Mouse (Mus musculus): ENCODE data around the gene Scyl1. TPM values are rescaled to one million over a fixed set of nuclear protein-coding genes. Genes with fewer than 3 reads are reported as not detected.
"Not testable (repeated sequence)": the region's sequence is repeated elsewhere in the genome, so short reads cannot be mapped to it uniquely, and the experiment has no call there.

The Scyl1 gene
- polyA plus RNA-seq, 1 experiment from 2014 or later, result 63.6 TPM

DNA sequence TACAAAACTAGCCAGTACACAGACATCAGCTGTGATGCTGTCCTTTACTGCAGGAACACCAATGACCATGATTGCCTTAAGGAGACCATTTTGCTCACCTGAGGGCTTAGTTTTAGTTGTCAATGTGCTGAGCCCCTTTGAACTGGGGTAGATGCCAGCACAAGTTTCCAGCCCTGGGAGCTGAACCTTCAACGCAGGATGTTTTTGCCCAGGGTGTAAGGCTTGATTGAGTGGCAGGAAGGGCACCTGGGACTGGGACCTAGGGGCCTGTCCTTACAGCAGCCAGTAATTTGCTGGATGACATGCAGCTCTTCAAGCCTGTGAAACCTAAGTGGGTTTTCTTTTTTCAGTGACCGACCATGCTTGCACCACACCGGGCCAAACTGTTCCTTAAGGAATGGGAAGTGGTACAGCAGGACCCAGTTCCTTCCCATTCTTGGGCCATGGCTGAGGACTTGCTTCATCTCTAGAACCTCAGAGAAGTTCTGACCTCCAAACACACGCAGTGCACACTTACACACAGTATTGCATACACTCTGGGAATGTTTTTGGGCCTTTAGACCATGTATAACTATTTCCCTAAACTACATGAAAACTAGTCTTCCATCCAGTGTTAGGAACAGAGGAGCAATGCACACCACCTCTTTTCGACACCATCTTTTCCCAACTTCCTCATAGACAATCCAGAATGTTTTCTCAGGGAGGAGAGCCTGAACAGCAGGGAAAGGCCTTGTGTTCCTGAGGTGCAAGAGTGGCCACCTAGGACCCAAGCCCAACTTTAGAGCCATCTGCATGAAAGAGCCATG, 23.8 kb upstream of the Scyl1 start:
- Histone ChIP-seq H3K4me3 (replicated peaks) (peak overlapping the region; percentile 44; the same call in 1 of the 2 replicates), H3K27ac (peak overlapping the region; percentile 69), H3K4me2 (0 out of 2 replicates have a peak overlapping the region, but pooled peaks have one; percentile 56), H3K27me3 (replicated peaks) (no peaks in the 10 kb centered on the region), H3K9me3 (no peaks in the 10 kb centered on the region), H3K36me3 (peaks cover 18% of the 10 kb centered on the region; the same call in 1 of the 2 replicates), H3K4me1 (peaks cover 29% of the 10 kb centered on the region), H3K9ac (no peak overlapping the region)
- 27% methylated on average over 5 of the region's 5 CpGs for WGBS
- no peak for ATAC-seq (ENCODE audit: insufficient read depth, low FRiP score, low read depth)

DNA sequence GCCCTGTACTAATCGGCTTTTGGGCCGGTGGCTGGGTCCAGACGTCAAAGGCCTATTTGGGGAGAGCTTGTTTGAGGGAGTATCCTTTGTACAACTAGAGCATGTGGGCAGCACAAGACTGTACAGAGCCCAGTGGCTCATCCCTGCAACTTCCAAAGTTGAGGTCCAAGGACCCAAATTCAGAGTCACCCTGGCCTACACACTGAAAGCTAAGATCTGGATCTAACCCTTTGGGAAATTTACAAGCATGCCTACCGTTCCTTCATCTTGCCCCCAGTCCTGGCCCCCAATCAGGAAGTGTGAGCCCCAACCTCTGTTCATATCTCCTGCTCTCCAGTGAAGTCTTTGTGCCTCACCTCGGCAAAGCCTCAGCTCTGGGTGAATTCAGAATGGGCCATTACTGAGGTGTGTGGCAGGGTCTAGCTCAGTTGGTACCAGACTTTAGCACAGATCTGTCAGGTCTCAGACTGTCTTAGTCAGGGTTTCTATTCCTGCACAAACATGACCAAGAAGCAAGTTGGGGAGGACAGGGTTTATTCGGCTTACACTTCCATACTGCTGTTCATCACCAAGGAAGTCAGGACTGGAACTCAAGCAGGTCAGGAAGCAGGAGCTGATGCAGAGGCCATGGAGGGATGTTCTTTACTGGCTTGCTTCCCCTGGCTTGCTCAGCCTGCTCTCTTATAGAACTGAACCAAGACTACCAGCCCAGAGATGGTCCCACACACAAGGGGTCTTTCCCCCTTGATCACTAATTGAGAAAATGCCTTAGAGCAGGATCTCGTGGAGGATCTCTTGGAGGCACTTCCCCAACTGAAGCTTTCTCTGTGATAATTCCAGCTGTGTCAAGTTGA, 22.9 kb upstream of the Scyl1 start:
- not testable (repeated sequence) for H3K4me2 ChIP-seq; H3K9me3 ChIP-seq; H3K9ac ChIP-seq; H3K27me3 ChIP-seq (replicated peaks); H3K4me3 ChIP-seq (replicated peaks)
- Histone ChIP-seq H3K27ac (peak overlapping the region; percentile 70), H3K4me1 (peaks cover 29% of the 10 kb centered on the region), H3K36me3 (peaks cover 18% of the 10 kb centered on the region; the same call in 1 of the 2 replicates)
- peak; percentile 21; the same call in 1 of the 2 replicates for ATAC-seq (ENCODE audit: insufficient read depth, low FRiP score, low read depth)
- WGBS, result 20% methylated on average over 7 of the region's 7 CpGs

DNA sequence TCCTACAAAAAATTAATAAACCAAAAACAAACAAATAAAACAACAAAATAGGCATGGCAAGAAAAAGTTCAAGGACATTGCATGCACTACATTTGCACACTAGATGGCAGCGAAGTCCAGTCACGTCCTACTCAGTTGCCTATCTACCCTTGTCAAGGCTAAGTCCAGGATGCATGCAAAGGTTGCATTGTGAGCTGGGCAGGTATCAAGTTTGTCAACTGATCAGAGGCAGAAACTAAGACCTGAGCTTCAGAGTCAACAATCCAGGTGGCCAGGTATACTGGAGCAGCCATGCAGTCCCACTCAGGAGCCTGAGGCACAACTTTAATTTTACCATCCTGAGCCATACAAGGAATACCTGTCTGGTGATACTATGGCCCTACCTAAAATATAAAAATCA, 21.9 kb upstream of the Scyl1 start:
- H3K9ac ChIP-seq, result no peak overlapping the region
- no peak overlapping the region for H3K4me2 ChIP-seq
- H3K36me3 ChIP-seq, result peaks cover 18% of the 10 kb centered on the region; the same call in 1 of the 2 replicates
- peak overlapping the region; percentile 70; the same call in 1 of the 2 replicates for H3K27ac ChIP-seq
- 3% methylated on average over 2 of the region's 2 CpGs for WGBS
- no peak overlapping the region for H3K4me3 ChIP-seq (replicated peaks)
- no peaks in the 10 kb centered on the region for H3K27me3 ChIP-seq (replicated peaks)
- ATAC-seq (ENCODE audit: insufficient read depth, low FRiP score, low read depth), result peak; percentile 73
- H3K4me1 ChIP-seq, result peaks cover 29% of the 10 kb centered on the region
- H3K9me3 ChIP-seq, result no peaks in the 10 kb centered on the region

DNA sequence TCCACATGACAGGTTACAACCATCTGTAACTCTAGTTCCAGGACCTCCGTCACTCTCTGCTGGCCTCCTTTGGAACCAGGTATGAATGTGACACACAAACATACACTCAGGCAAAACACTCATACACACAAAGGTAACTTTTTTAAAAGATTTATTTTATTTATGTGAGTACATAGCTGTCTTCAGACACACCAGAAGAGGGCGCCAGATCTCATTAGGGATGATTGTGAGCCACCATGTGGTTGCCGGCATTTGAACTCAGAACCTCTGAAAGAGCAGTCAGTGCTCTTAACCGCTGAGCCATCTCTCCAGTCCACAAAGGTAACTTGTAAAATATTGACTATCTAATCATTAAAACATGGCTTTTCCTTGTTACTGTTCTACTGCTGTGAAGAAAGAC, 20.1 kb upstream of the Scyl1 start:
- Histone ChIP-seq H3K4me3 (replicated peaks) (no peak overlapping the region), H3K9me3 (no peaks in the 10 kb centered on the region), H3K27ac (no peak overlapping the region), H3K4me2 (no peak overlapping the region), H3K9ac (no peak overlapping the region), H3K36me3 (peaks cover 6% of the 10 kb centered on the region; the same call in 1 of the 2 replicates), H3K4me1 (peaks cover 25% of the 10 kb centered on the region), H3K27me3 (replicated peaks) (no peaks in the 10 kb centered on the region)
- no peak for ATAC-seq (ENCODE audit: insufficient read depth, low FRiP score, low read depth)
- WGBS, result 70% methylated on average over 4 of the region's 4 CpGs

DNA sequence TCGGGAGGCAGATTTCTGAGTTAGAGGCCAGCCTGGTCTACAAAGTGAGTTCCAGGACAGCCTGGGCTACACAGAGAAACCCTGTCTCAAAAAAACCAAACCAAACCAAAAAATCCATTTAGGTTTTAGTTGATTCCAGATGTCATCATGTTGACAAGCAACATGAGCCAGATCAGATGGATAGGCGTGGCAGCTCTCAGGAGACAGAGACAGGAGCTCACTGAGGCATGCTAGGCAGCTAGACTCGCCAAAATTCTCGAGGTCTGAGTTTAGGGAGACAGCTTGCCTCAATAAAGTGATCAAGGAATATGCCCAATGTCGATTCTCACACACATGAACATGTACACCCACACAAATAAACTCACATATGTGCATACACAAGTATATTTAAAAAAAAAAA, 17.8 kb upstream of the Scyl1 start:
- Histone ChIP-seq H3K4me3 (replicated peaks) (no peak overlapping the region), H3K27me3 (replicated peaks) (no peaks in the 10 kb centered on the region), H3K4me2 (no peak overlapping the region), H3K4me1 (peaks cover 8% of the 10 kb centered on the region; the same call in 1 of the 2 replicates), H3K36me3 (no peaks in the 10 kb centered on the region), H3K9ac (no peak overlapping the region), H3K27ac (no peak overlapping the region), H3K9me3 (no peaks in the 10 kb centered on the region)
- 72% methylated on average over 5 of the region's 5 CpGs for WGBS
- ATAC-seq (ENCODE audit: insufficient read depth, low FRiP score, low read depth), result no peak

DNA sequence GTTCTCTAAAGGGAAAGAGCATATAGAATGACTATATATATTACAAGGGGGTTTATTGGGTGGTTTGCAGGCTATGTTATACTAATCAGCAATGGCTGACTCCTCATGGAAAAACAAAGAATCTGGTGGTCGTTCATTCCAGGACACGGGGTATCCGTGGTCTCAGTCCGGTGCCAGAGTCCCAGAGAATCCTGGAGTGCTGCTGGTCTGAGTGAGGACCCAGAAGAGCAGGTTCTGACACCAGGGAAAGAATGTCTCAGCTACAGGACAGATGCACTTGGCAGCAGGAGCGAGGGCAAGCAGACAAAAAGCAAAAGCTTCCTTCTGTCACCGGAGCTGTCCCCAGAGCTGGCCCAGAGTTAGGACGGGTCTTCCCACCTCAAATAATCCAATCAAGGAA, 17.4 kb upstream of the Scyl1 start:
- Histone ChIP-seq H3K9me3 (no peaks in the 10 kb centered on the region), H3K27ac (no peak overlapping the region), H3K9ac (no peak overlapping the region), H3K4me3 (replicated peaks) (no peak overlapping the region), H3K4me2 (no peak overlapping the region), H3K36me3 (no peaks in the 10 kb centered on the region), H3K4me1 (peaks cover 8% of the 10 kb centered on the region; the same call in 1 of the 2 replicates), H3K27me3 (replicated peaks) (no peaks in the 10 kb centered on the region)
- WGBS, result 84% methylated on average over 7 of the region's 7 CpGs
- ATAC-seq (ENCODE audit: insufficient read depth, low FRiP score, low read depth), result no peak

DNA sequence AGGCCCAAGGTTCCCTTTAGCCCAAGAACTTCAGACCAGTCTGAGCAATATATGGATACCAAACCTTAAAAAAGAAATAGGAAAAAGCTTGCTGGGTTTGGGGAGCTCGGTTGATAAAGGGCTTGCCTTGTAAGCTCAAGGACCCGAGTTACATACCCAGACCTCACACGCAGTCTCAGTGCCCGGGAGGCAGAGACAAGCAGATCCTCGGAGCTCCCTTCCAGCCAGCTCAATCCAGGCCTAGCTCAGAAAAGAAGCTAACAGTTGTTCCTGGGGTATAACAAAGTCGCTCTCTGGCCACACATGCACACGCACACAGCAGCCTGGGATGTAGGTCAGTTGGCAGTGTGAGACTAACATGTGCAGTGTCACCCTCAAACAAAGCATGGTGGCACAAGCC, 16.7 kb upstream of the Scyl1 start:
- no peak for ATAC-seq (ENCODE audit: insufficient read depth, low FRiP score, low read depth)
- no peak overlapping the region for H3K4me2 ChIP-seq
- no peaks in the 10 kb centered on the region for H3K9me3 ChIP-seq
- H3K27ac ChIP-seq, result no peak overlapping the region
- no peaks in the 10 kb centered on the region for H3K27me3 ChIP-seq (replicated peaks)
- no peak overlapping the region for H3K4me3 ChIP-seq (replicated peaks)
- WGBS, result 86% methylated on average over 7 of the region's 7 CpGs
- no peak overlapping the region for H3K9ac ChIP-seq
- peaks cover 5% of the 10 kb centered on the region; the same call in 1 of the 2 replicates for H3K4me1 ChIP-seq
- no peaks in the 10 kb centered on the region for H3K36me3 ChIP-seq

DNA sequence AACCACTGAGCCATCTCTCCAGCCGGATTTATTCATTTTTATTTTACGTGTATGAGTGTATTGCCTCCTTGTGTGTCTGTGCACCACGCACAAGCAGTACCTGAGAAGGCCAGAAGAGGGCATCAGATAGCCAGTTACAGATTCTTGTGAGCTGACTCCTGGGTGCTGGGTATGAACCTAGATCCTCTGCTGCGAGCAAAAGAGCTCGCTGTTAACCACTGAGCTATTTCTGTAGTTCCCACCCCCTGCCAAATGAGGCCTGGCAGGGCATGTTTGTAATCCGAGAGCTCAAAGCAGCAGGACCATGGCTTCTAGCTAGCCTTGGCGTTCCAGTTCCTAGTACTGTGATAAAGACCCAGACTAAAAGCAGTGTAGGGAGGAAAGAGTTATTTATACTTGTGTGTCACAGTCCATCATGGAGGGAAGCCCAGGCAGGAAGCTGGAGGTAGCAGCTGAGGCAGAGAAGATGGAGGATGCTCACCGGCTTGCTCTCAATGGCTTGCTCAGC, 16.0 kb upstream of the Scyl1 start:
- Histone ChIP-seq H3K4me2 (no peak overlapping the region), H3K27me3 (replicated peaks) (no peaks in the 10 kb centered on the region), H3K9ac (no peak overlapping the region), H3K4me3 (replicated peaks) (no peak overlapping the region), H3K27ac (no peak overlapping the region), H3K36me3 (no peaks in the 10 kb centered on the region), H3K4me1 (peaks cover 5% of the 10 kb centered on the region; the same call in 1 of the 2 replicates), H3K9me3 (no peaks in the 10 kb centered on the region)
- peak; percentile 25; the same call in 1 of the 2 replicates for ATAC-seq (ENCODE audit: insufficient read depth, low FRiP score, low read depth)
- 12% methylated on average over 8 of the region's 8 CpGs for WGBS

DNA sequence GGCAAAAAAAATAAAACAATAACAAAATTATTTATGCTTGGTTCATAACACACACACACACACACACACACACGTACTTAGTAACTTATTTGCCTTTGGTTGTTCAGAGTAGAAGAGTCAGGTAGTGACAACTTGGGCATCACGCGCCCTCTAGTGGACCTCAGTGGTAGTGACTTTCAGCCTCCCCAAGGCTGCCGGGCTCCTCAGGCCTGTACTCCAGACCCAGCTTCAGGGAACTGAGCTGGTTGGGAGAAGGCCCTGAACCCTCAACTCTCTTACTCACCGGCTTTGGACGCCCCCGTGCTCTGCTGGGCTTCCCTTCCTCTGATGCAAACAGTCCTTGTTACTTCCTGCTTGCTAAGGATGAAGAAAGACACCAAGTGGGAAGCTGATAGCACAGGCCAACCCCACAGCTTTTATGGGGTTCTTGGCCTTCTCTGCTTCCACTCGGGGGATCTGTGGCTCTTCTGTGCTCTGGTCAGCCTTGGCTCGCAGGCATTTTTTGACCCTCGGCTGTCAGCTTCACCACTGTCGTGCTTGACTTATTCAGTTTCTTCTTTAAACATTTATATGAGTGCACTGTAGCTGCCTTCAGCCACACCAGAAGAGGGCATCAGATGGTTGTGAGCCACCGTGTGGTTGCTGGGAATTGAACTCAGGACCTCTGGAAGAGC, 15.4 kb upstream of the Scyl1 start:
- no peak overlapping the region for H3K4me2 ChIP-seq
- H3K36me3 ChIP-seq, result no peaks in the 10 kb centered on the region
- no peaks in the 10 kb centered on the region for H3K27me3 ChIP-seq (replicated peaks)
- no peaks in the 10 kb centered on the region for H3K9me3 ChIP-seq
- peaks cover 5% of the 10 kb centered on the region; the same call in 1 of the 2 replicates for H3K4me1 ChIP-seq
- no peak overlapping the region for H3K4me3 ChIP-seq (replicated peaks)
- ATAC-seq (ENCODE audit: insufficient read depth, low FRiP score, low read depth), result peak; percentile 54
- H3K9ac ChIP-seq, result no peak overlapping the region
- 8% methylated on average over 12 of the region's 12 CpGs for WGBS
- H3K27ac ChIP-seq, result no peak overlapping the region

DNA sequence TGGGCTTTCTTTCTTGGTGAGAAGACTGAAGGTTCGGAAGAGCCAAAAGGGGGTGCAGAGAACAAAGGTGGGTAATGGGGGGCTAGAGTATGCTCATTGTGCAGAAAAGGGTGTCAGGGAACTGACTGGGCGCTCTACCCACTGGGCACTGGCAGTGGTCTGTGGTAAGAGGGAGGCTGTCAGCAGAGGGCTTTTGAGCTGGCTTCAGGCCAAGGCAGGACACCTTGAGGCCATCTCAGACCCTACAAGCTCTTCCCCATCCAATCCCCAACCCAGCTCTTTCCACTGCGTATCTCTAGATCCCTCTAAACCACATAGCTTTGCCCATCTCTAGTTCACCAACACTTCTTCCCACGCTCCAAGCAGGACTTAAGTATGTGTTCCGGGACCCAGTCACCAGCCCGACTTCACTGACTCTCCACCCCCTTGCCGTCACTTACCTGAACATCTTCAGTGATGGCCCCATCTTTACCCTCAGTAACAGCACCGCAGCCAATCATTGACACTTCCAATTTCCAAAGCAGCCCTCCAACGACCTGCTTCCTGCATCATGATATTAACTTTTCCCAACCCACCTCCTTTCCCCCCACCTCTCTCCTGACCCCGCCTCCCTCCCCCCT, 13.8 kb upstream of the Scyl1 start:
- Histone ChIP-seq H3K9me3 (no peaks in the 10 kb centered on the region), H3K27ac (no peak overlapping the region), H3K36me3 (no peaks in the 10 kb centered on the region), H3K27me3 (replicated peaks) (no peaks in the 10 kb centered on the region), H3K4me3 (replicated peaks) (no peak overlapping the region), H3K9ac (no peak overlapping the region), H3K4me1 (peaks cover 5% of the 10 kb centered on the region; the same call in 1 of the 2 replicates), H3K4me2 (no peak overlapping the region)
- ATAC-seq (ENCODE audit: insufficient read depth, low FRiP score, low read depth), result no peak
- 59% methylated on average over 10 of the region's 10 CpGs for WGBS

DNA sequence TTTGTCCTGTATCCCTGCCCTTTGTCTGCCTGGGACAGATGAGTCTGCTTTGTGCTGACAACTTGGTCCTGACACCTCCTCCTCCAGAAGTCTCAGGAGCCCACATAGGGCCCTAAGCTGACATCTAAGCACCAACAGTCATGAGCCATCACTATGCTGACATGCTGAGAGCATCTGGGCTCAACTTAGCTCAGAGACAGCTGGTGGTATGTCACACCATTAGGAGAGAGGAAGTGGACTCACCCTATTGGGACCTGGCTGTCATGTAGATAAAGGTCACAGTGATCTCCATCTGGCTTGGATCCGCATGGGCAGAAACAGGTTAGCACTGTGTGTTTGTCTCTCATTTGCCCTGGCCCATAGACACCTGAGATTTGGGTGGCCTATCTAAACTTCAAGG, 10.9 kb upstream of the Scyl1 start:
- H3K9ac ChIP-seq, result no peak overlapping the region
- 79% methylated on average over 1 of the region's 1 CpGs for WGBS
- no peak for ATAC-seq (ENCODE audit: insufficient read depth, low FRiP score, low read depth)
- H3K4me1 ChIP-seq, result 0 out of 2 replicates have a peak, but pooled peaks cover under 1% of the 10 kb centered on the region
- H3K9me3 ChIP-seq, result no peaks in the 10 kb centered on the region
- no peaks in the 10 kb centered on the region for H3K36me3 ChIP-seq
- no peaks in the 10 kb centered on the region for H3K27me3 ChIP-seq (replicated peaks)
- no peak overlapping the region for H3K4me2 ChIP-seq
- no peak overlapping the region for H3K4me3 ChIP-seq (replicated peaks)
- H3K27ac ChIP-seq, result no peak overlapping the region
